Mouse (Mus musculus) stomach, postnatal 0 days (tissue): Measurements from ENCODE around the gene Atxn2.

Experiments
- CTCF ChIP-seq: IDR thresholded peaks from 2 replicates; pipeline ENCODE4 v1.5.1; 2016; ENCODE audit warnings: antibody characterized with exemption, low read depth, mild to moderate bottlenecking, moderate library complexity
- EP300 ChIP-seq: optimal IDR thresholded peaks from 2 replicates; pipeline ENCODE3; 2016; ENCODE audit warnings: antibody characterized with exemption

DNA sequence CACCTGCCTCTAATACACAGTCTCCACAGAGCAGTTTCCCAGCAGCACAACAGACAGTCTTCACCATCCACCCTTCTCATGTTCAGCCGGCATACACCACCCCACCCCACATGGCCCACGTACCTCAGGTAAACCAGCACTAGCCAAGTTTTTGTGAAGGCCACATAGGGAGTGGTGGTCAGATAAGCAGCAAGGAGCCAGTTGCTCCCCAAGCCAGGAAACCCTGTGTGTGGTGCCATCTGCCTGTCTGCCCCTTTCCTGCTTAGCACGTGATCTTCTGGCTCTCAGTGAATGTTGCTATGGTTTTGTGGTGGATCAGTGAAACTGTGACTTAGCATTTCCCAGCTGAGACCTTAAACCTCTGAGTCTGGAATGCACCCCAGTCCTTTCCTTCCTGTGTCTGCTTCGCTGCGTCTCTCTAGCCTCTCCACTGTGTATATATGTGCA lies 100.4 kb downstream of the Atxn2 start:
- no peak for TF ChIP-seq CTCF
- TF ChIP-seq EP300 = no peak
